Mouse (Mus musculus): ENCODE results near the gene Rnf213.
A peak's percentile ranks its signal among the peaks of the same experiment; 100 is the strongest.

The Rnf213 gene

DNA sequence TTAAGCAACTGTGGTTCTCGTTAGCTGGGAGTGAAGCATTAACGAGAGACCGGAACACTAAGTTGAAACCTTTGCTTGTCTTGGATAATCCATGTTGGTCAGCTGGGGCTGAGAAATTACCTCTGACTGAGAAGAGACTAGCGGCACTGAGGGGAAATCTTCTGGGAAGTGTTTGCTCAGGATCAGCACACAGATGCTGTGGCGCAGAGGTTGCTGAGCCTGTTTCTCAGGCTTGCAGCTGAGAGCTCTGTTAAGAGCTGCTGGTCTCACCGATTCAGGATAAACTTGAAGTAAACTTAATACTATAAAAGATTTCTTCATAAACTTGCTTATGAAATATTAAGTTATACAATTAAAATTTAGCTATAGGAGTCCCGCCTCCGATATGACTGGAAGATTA, 45.9 kb downstream of the Rnf213 start:
- DNase-seq, result no peak

DNA sequence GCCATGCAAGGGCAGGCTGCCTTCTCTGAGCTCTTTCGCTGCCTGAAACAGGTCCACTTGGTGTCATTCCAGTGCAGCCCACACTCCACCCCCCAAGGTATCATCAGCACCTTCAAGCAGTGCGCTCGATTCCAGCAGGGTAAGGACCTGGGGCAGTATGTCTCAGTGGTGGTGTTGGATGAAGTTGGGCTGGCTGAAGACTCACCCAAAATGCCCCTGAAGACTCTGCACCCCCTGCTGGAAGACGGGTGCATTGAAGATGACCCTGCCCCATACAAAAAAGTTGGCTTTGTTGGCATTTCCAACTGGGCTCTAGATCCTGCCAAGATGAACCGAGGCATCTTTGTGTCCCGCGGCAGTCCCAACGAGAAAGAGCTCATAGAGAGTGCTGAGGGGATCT, 49.3 kb downstream of the Rnf213 start:
- DNase-seq, result peak; percentile 66

DNA sequence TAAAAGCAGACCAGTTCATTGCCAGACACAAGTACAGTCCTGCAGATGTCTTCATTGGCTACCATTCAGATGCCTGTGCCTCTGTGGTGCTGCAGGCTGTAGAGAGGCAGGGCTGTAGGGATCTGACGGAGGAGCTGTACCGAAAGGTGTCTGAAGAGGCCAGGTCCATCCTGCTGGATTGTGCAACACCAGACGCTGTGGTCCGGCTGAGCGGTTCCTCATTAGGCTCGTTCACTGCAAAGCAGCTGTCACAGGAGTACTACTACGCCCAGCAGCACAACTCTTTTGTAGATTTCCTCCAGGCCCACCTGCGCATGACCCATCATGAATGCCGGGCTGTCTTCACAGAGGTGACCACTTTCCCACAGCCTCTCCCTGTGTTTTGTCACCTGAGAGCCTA, 50.5 kb downstream of the Rnf213 start:
- no peak for DNase-seq

DNA sequence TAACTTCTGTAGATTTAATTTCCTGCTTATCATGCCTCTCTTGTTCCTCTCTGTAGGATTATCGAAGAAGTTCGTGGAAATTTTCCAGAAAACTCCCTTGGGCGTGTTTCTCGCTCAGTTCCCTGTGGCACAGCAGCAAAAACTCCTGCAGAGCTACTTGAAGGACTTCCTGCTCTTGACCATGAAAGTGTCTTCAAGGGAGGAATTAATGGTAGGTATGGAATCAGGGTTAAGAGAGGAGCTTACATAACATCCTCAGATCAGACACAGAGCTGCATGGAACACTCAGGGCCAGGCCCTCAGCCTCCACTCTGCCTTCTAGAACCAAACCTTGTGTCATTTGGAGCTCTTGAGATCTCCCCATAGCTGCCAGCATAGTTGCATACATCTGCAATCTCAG, 63.2 kb downstream of the Rnf213 start:
- no peak for DNase-seq

DNA sequence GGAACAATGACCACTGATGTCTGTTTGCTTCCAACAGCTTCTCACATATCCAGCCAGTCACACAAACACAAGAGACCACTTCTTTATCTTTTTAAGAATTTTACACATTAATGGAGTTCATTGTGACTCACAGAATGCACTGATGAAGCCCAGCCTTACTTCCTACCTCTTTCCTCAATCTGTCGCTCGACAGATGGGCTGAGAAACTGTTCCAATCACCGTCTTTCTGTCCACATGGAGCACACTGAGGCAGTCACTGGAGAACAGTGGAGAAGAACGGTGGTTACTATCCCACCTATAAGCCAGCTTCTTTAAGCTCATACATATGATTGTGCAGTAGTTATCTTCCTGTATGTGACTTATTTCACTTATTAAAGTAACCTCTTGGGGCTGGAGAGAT, 85.0 kb downstream of the Rnf213 start:
- no peak for DNase-seq

DNA sequence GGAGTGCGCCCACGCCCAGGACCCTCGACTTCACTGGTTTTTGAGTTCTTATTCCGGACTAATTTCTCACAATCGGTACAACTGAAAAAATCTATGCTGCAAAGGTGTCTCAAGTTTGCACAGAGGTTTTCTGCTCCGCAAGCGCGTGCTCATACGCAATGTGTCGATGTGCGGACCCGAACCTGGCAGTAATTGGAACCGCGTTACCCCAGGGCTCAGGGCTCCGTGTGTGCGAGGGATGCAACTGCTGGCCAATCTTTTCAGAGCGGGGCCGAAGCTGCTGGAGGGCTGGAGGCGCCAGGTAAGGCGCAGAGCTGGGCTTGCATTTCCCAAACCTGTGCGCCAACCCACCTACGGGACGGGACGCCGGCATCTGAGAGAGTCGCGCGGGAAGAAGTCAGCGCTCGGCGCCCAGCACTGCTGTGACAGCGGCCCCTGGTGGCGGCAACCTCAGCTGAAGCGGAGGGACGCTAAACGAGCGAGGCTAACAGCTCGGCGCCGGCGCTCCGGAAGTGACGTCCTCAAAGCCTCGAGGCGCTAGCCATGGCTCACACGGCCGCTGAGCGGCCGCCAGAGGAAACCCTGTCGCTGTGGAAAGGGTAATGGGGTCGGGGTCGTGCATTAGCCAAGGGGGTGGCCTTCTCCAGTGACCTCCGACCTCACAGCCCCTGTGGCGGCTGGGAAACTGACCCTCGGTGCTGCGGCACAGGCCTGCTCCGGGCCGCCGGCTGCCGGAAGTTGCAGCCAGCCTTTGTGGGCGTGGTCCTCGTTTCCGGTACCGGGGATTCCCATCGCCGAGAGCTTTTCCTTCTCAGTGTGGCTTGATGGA, 98.2 kb downstream of the Rnf213 start, which contains the start of gene Endov:
Gene Endov, plus strand, starts transcription at position 487 of the 829 bp plus-strand sequence.
- peak; percentile 100 for DNase-seq

DNA sequence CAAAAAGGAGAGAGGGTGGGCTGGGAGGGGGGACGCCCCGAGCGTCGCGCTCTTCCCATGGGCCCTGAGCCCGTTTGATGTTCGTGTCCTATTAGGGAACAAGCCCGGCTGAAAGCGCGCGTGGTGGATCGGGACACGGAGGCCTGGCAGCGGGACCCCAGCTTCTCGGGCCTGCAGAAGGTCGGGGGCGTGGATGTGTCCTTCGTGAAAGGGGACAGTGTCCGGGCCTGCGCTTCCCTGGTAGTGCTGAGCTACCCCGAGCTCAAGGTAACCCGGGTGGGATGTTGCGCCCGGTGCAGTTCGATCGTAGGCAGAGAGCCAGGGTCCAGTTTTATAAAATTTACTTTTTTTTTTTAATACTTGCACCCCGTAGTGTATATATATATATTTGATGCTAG, 98.8 kb downstream of the Rnf213 start:
- no peak for DNase-seq

DNA sequence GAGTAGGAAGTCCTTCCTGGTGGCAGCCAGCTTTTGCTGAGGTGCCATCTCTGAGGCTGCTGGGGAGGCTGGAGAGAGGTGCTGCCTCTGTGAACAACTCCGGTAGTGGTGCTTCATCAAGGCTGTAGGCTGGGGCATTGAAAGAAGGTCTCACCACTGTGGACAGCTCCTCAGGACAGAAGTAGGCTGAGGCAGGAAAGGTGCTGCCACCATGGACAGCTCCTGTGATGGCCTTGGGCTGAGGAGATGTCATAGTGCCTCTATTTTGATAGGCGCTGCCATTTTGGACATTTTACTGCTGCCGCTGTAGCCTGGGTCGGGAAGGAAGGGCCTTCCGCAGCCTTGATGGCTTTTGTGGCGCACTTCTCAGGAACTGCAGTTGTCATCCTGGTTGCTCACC, 99.9 kb downstream of the Rnf213 start:
- no peak for DNase-seq

DNA sequence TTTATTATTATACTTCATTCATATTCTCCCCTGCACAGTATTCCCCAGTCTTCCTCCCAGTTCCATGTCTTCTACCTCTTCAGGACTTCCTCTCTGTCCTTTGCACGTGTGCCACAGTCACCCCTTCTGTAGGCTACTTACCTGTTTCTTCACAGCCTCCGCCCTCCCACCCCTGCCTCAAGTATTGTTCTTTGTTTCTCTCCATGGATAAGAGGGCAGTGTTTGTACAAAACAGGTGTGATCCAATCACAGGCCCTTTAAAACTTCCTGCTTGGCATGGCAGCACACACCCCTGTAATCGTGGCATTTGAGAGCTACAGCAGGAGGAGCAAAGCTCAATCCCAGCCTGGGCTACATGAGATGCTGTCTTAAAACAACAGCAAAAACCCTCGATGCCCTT, 100.6 kb downstream of the Rnf213 start:
- no peak for DNase-seq

DNA sequence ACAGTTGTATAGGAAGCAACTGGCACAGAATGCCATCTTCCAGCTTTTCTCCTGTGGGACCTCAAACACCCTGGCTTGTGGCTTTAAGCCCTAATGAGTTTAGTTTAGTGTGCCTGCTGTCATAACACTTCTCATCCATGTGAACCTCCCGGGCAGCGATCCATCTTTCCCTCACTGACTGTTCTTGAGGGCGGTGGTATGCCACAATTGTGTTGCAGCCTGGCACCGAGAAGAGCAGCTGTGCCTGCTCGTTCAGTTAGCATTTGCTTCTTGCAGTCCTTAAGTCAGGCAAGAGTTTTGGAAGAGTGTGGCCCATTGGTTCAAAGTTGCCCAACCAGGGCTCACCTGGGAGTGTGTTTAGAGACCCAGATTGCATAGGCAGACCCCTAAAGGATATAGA, 103.2 kb downstream of the Rnf213 start:
- DNase-seq, result no peak

DNA sequence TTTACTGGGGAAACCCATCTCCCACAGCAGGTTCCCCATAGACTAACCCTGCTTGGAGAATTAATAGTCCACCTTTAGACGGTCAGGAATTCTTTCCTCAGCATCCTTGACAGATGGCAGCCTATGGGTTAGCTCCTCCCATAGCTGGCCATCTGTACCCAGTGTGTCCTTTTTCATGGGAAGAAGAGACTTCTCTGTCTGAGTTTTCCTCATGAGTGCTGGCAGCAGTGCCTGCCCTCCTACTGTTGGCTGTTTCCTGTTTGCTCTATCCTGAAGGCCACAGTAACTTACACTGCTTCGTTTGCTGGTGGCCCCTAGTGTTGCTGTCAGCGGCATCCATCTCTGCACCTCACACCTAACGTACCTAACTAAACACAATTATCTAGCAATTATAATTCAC, 104.6 kb downstream of the Rnf213 start:
- no peak for DNase-seq

DNA sequence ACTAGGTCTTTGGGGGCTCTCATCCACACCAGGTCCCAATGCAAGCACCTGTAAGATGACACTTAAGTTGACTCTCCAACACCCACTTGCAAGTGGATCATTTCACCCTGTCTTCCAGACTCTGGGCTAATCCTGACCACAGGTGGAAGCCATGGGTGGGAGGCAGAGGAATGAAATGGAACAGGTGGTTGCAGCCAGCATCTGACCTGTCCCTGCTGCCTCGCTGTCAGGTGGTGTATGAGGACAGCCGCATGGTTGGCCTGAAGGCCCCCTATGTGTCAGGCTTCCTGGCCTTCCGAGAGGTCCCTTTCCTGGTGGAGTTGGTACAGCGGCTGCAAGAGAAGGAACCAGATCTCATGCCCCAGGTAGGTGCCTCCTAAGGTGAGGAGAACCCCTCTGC, 106.4 kb downstream of the Rnf213 start:
- DNase-seq, result no peak

DNA sequence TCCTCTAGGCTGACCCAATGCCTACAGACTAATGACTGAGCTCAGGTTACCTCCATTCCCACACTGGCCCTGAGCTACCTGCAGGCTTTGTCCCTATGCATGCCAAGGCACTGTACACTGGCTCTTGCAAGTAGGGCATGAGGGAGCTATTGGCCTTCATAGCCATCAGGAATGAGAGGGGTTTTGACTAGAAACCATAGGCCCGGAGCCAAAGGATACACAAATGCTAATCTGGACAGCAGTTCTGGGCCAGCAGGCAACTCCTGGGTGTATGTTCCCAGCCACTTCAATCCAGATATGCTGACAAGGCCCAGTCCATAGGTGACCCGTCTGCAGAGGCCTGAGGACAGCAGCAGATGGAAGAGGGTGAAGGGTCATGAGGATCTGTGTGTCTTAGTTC, 107.1 kb downstream of the Rnf213 start:
- DNase-seq, result no peak

DNA sequence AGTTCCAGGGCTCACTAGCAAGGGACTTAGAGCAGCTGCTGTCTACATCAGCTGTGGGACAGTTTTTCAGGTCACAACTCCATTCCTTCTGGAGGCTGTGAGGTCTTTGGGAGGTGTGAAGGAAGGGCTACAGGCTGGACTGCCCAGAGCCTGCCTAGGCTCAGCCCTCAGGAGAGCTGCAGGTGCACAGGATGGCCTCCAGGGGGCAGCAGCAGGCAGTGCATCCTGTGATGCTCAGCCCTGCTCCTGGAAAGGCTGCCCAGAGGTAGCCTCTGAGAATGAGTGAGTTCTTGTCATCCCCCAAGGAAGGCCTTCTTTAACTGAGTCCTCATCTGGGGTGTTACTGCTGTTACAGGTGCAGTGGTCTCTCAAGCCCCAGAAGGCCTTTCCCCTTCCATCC, 110.8 kb downstream of the Rnf213 start:
- peak; percentile 85 for DNase-seq

DNA sequence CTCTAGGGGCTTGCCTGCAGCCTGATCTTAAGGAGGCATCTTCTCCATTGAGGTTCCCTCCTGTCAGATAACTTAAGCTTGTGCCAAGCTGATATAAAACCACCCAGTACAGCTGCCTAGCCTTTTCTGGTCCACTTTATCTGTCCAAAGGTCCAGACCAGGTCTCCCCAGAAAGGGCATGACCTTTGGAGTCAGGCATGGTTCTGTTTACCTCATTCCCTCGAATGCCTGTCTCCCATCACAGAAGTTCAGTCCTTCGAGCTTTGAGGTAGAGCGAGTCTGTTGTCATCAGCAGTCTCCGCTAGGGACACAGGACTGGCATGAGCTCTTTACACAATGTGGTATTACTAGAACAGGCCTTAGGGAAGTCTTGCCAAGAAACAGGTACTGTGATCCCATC, 113.5 kb downstream of the Rnf213 start:
- DNase-seq, result no peak

DNA sequence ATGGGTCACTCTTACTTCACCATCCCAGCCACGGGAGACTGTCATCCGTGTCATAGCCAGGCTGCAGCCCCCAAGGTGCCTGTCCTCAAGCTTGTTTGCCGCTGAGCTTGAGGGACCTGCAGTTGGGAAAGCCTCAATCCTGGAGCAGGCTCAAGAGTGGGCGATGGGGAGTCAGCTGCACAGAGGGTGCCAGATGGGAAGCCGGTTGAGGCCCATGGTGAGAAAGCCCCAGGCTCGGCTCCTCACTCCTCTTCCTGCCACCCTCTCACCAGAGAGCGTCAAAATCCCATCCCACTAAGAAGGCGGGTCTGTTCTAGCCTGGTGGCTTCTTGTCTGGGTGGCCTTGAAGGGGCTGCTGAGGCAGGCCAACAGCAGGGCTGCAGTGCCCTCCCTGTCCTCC, 114.9 kb downstream of the Rnf213 start:
- no peak for DNase-seq

DNA sequence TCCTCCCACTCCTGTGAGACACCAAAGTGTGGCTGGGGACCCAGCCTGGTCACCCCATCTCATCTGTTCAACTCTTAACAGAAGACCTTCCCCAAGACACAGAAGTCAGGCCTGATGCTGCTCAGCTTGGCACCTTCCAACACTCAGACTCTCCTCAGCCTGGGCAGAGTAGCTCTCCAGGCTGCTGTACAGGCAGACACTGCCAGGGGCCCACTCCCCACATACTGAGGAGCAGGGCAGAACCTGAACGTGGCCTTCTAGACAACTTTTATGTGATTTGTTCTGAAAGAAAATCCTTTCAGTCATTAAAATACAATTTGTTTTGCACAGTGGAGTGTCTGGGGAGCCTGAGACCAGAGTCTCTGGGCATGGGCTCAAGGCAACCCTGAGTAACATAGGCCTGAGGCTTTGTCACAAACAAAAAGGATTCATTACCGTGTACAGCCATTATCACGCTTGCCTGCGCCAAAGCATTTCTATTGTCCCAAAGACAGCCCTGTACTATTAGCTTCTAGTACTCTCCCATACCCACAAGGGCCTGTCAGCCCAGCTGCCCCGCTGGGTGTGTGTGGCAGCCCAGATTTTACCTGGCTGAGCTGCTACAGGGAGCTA, 116.4 kb downstream of the Rnf213 start:
- no peak for DNase-seq

DNA sequence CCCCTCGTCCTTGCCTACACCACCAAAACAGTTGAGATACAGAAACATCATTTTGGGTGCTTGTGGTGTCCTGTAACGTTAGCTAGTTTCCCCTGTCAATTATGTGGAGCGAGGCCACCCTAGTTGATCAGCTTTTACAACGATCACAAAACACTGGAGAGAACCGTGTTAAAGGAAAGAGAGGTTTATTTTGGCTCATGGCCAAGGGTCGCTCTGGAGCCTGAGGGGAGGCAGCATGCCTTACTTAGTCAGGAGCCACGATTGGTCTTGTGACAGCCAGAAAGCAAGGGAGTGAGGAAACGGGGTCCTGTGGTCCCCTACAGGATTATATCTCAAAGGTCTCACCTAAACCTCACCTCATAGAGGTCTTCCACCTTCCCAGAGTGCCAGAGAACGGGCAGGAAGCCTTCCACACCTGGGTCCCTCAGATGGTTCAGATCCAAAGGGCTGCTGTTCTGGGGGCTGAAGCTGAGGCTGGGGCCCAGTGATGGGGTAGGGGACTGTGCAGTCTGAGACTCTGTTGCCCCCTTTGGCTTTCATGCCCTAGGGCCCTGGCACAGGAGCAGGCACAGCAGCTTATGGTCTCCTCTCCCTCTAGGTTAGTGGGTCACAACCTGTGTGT, 120.2 kb downstream of the Rnf213 start:
- no peak for DNase-seq

DNA sequence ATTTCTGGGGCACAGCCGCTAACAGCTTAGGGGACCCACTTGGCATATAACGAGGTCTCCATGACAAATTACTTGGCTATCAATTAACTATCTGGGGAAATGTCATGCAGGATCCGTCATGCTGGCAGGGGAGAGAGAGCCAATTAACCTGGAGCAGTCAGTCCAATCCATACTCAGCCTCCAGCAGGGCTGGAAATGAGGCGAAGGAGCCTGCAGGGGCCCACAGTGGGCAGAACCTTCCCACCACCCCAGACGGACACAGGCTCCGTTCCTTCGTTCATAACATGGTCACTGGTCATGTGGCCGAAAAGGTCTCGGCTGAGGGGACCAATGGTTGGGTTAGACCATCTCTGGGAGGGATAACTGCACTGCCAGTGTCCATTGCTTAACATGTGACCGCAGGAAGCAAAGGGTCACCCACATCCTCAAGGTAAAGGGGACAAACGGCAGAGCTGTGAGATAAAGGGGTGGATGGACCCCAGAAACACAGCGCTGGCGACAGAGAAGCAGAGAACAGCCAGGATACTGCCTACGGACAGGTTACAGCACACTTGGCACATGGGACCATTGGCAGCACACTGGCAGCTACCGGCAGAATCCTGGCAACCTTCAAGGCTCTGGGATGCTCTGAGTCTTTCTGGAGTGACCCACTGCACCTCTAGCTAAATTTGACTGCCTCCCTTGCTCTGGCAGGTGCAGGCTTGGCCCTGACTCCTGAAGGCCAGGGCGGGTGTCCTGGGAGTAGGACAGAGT, 121.4 kb downstream of the Rnf213 start:
- no peak for DNase-seq

DNA sequence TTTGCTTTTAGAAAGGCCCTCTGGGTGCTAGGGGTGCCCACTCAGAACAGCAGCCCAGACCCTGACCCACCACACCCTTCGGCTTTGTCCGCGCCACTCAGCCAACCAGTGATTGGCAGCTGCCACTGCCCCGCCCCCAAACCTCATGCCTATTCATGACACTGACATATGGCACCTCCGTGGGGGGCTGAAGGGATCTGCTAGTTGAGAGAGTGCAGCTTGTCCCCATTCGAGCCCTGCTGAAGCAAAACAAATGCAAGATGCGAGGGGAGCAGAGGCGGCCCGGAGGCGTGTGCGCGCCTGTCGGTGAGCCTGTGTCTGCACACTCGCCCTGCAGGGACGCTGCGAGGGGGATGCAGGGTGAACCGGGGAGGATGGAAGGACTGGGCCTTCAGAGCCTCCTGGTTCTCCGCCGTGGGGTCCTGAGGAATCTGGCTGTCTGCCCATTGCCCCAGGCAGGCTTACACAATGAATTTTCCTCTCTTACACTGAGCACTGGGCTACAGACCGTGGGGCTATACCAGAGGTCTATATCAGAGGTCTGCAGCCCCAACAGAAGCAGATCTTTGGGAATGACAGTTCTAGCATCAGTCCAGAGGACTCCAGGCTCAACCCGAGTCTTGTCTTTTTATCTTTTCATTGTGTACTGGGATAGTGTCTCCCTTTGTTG, 122.2 kb downstream of the Rnf213 start:
- DNase-seq, result peak; percentile 26

DNA sequence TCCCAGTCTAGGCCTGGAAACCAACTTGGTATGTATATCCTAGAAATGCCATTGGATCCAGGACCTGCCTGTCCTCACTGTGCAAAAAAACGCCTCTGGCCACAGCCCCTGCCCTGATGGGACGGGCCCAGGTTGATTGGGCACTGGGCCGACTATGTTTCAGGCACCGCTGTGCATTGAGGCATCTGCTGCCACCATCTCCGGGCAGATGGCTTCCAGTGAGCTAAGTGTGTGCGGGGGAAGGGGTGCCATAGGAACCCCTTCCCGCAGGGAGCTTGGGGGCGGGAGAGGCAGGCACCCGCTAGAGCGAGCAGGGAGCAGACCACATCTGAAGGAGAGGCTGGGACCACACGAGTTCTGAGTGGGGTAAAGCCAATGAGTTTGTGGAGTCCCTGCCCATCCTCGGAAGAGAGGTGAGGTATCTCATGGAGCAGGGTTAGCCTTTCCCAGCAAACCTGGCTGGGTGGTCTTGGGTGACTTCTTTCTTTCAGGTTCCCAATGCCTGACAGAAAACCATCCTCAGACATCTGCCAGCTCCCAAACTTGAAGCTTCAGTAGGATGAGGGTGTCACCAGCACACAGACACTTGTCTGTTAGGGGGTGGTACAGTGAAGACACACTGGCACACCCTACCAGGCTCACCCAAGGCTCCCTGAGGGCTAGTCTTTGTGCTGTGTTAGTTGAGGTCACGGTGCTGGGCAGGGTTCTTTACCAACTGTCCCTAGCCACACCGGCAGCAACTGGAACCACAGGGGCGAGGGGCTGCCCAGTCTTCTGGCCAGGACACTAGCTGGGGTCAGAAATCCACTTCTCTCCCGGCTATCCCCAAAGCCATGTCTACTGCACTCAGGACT, 123.2 kb downstream of the Rnf213 start:
- no peak for DNase-seq
